Mouse (Mus musculus): ENCODE measurements around the gene Enox1. TPM values are rescaled to one million over a fixed set of nuclear protein-coding genes. Genes with fewer than 3 reads are reported as not detected.
A peak's percentile ranks its signal among the peaks of the same experiment; 100 is the strongest.

The Enox1 gene
- polyA plus RNA-seq, 1 experiment from 2014 or later, result 19.8 TPM

DNA sequence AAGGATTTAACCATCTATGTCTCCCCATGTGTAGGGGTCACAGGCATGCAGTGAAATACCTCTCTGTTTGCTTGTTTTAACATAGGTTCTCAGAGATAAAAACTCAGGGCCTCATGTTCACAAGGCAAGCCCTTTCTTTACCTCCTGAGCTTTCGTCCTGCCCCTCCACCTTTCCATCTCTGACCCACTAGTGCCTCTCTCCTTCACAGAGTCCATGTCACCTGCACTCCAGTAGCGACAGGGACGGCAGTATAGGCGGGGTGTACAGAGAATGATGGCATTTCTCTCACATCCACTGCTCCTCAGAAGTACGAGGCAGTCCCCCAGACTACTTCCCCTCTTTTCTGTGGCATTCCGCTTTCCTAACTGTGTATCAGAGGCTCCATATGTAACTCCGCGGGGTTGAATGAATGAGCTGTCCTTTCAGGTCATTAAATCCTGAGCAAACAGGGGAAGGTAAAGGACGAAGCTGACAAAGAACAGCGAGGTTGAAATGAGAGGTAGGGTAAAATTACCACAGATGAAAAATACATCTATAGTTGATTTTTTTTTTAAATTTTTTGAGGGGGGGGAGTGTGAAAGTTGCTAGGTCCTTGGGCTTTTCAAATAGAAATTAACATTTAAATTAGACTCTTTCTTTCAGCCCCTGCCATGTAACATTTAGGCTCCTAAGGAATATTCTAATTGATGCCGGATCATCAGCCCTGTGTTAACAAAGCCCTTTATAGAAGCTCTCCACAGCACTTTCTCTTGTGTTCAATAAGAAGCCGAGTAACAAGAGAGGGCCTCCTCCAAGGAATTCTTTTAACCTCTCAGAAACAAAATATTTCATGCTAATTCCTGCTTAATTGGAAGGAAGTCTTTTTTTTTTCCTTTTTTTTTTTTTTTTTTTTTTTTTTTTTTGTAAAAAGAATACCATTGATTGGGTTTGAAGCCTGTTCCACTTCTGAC is 470.3 kb downstream of the Enox1 start:
- Histone ChIP-seq H3K4me2 (replicated peaks) (no peak overlapping the region), H3K4me3 (replicated peaks) (no peak overlapping the region), H3K4me1 (no peaks in the 10 kb centered on the region), H3K27ac (replicated peaks) (no peak overlapping the region), H3K36me3 (no peaks in the 10 kb centered on the region), H3K9ac (no peak overlapping the region), H3K27me3 (no peaks in the 10 kb centered on the region), H3K9me3 (replicated peaks) (no peaks in the 10 kb centered on the region)
- WGBS, result 62% methylated on average over 12 of the region's 12 CpGs
- no peak for ATAC-seq (ENCODE audit: insufficient number of reproducible peaks, low FRiP score, low TSS enrichment, low read depth)

DNA sequence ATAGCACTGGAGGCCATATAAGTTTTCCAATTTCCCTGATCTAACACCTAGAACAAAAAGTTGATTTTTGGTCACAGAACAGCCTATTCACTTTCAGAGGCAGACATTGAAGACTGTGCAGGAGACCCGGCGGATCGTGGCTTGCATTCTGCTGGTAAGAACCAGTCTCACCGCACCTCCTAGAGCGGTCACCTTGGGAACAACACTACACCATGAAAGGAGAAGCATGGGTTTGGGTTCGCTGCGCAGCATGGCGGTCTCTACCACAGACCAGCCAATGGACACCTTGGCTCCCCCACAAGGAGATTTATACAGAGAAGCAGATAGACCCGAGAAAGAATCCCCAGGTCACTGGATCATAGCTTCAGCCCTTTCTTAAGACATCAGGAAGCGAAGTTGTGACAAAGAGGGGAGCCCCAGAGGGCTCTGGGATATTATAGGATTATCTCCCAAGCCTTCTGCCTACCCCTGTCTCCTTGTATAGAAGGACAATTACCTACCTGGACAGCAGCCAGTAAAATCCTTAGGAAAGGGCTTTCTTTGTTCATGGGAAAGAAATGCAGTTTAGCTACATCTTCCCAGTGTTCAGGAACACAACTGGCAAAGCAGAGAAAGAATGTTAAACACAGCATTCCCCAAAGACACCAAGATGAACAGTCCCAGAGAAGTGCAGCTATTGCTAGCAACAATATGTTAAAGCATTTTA is 476.1 kb downstream of the Enox1 start:
- H3K9me3 ChIP-seq (replicated peaks), result no peaks in the 10 kb centered on the region
- ATAC-seq (ENCODE audit: insufficient number of reproducible peaks, low FRiP score, low TSS enrichment, low read depth), result no peak
- no peak overlapping the region for H3K9ac ChIP-seq
- no peak overlapping the region for H3K4me2 ChIP-seq (replicated peaks)
- peak overlapping the region; percentile 77 for H3K27ac ChIP-seq (replicated peaks)
- H3K27me3 ChIP-seq, result no peaks in the 10 kb centered on the region
- no peak overlapping the region for H3K4me3 ChIP-seq (replicated peaks)
- 82% methylated on average over 10 of the region's 10 CpGs for WGBS
- H3K4me1 ChIP-seq, result peaks cover 34% of the 10 kb centered on the region
- no peaks in the 10 kb centered on the region for H3K36me3 ChIP-seq

DNA sequence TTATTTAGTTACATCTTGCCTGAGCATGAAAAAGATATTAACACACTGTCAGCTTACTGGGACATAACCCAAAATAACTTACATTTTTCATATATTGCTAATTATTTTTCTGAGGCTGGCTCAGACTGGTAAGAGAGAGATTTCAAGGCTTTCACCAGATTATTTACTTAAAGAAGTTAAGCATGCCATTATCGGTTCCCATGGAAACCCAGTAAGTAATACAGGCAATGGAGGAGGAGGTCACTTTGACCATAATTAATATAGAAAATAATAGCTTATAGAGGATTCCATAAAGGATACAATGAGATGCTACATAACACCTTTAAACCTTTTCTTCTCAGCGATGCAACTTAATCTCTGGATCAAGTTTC is 476.6 kb downstream of the Enox1 start:
- Histone ChIP-seq H3K27me3 (no peaks in the 10 kb centered on the region), H3K27ac (replicated peaks) (peak overlapping the region; percentile 77), H3K9ac (no peak overlapping the region), H3K9me3 (replicated peaks) (no peaks in the 10 kb centered on the region), H3K36me3 (no peaks in the 10 kb centered on the region), H3K4me3 (replicated peaks) (no peak overlapping the region), H3K4me2 (replicated peaks) (no peak overlapping the region), H3K4me1 (peaks cover 34% of the 10 kb centered on the region)
- ATAC-seq (ENCODE audit: insufficient number of reproducible peaks, low FRiP score, low TSS enrichment, low read depth), result no peak
- 31% methylated on average over 2 of the region's 2 CpGs for WGBS

DNA sequence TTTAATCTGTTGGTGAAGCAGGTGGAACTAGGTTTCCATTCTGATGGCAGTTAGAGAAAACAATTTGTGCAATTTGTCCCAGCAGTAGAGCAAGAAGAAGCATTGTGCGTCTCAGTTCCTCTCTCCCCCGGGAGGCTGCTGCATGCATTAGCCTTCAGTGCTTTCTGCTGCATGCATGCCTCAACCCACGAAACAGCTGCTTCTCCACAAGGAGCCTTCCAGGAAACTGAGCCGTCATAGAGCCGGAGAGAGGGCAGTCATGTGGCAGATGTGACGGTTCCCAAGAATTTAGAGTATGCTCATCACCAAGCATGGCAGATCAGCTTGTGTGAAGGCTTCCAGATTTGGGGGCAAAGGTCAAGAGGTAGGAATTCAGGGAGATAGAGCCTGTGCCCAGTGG is 480.4 kb downstream of the Enox1 start:
- H3K36me3 ChIP-seq, result no peaks in the 10 kb centered on the region
- H3K4me3 ChIP-seq (replicated peaks), result no peak overlapping the region
- H3K9ac ChIP-seq, result no peak overlapping the region
- no peak overlapping the region for H3K27ac ChIP-seq (replicated peaks)
- WGBS, result 27% methylated on average over 6 of the region's 6 CpGs
- H3K4me1 ChIP-seq, result peaks cover 34% of the 10 kb centered on the region
- H3K4me2 ChIP-seq (replicated peaks), result no peak overlapping the region
- no peak for ATAC-seq (ENCODE audit: insufficient number of reproducible peaks, low FRiP score, low TSS enrichment, low read depth)
- H3K27me3 ChIP-seq, result no peaks in the 10 kb centered on the region
- no peaks in the 10 kb centered on the region for H3K9me3 ChIP-seq (replicated peaks)

GRCm38 (mm10) chr14:77638148-77638547 is 481.6 kb downstream of the Enox1 start:
- H3K27me3 ChIP-seq, result no peaks in the 10 kb centered on the region
- H3K9ac ChIP-seq, result no peak overlapping the region
- H3K4me3 ChIP-seq (replicated peaks), result no peak overlapping the region
- WGBS, result 45% methylated on average over 3 of the region's 3 CpGs
- H3K9me3 ChIP-seq (replicated peaks), result no peaks in the 10 kb centered on the region
- H3K4me1 ChIP-seq, result peaks cover 23% of the 10 kb centered on the region; the same call in 1 of the 2 replicates
- no peak overlapping the region for H3K27ac ChIP-seq (replicated peaks)
- no peak for ATAC-seq (ENCODE audit: insufficient number of reproducible peaks, low FRiP score, low TSS enrichment, low read depth)
- no peak overlapping the region for H3K4me2 ChIP-seq (replicated peaks)
- no peaks in the 10 kb centered on the region for H3K36me3 ChIP-seq

DNA sequence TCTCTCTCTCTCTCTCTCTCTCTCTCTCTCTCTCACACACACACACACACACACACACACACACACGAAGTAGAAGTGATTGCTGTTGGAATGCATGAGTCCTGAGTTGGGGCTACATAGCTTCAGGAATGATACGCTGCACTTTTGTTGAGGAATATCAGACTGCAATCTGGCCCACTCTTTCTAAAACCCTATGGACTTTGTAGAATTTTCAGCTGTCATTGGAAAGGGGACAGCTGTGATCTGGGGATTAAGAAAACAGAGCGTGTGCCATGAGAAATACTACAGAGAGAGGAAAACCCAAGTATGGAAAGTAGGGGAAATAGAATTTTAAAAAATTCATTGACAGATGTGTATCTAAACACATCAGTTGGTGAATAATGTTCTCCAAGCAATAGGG is 482.1 kb downstream of the Enox1 start:
- no peak overlapping the region for H3K27ac ChIP-seq (replicated peaks)
- ATAC-seq (ENCODE audit: insufficient number of reproducible peaks, low FRiP score, low TSS enrichment, low read depth), result no peak
- H3K9me3 ChIP-seq (replicated peaks), result no peaks in the 10 kb centered on the region
- WGBS, result 67% methylated on average over 3 of the region's 3 CpGs
- H3K4me2 ChIP-seq (replicated peaks), result no peak overlapping the region
- no peak overlapping the region for H3K9ac ChIP-seq
- H3K4me1 ChIP-seq, result peaks cover 19% of the 10 kb centered on the region; the same call in 1 of the 2 replicates
- H3K4me3 ChIP-seq (replicated peaks), result no peak overlapping the region
- H3K36me3 ChIP-seq, result no peaks in the 10 kb centered on the region
- H3K27me3 ChIP-seq, result no peaks in the 10 kb centered on the region

DNA sequence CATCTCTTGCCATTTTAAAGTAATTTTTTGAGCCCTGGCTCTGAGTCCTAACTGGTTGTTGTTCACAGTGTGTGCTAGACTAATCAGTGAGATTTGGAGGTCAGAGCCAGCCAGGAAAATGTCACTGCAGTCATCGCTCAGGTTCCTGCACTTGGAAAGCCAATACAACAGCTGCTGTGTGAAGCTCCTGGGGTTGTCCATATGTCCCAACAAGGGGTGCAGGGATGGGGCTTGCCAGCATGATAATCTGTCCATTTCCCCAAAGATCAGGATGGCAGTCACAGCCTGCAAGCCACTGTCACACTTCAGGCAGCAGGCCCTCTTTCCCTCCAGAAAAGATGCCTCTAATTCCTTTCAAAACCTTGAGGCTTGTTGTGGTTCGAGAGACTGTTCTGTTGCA is 483.0 kb downstream of the Enox1 start:
- no peak overlapping the region for H3K27ac ChIP-seq (replicated peaks)
- peaks cover 14% of the 10 kb centered on the region; the same call in 1 of the 2 replicates for H3K4me1 ChIP-seq
- H3K9me3 ChIP-seq (replicated peaks), result no peaks in the 10 kb centered on the region
- WGBS, result 60% methylated on average over 2 of the region's 2 CpGs
- no peak for ATAC-seq (ENCODE audit: insufficient number of reproducible peaks, low FRiP score, low TSS enrichment, low read depth)
- H3K9ac ChIP-seq, result no peak overlapping the region
- no peak overlapping the region for H3K4me3 ChIP-seq (replicated peaks)
- H3K36me3 ChIP-seq, result no peaks in the 10 kb centered on the region
- no peak overlapping the region for H3K4me2 ChIP-seq (replicated peaks)
- no peaks in the 10 kb centered on the region for H3K27me3 ChIP-seq

- Histone ChIP-seq H3K27me3 (no peaks in the 10 kb centered on the region), H3K4me3 (replicated peaks) (no peak overlapping the region), H3K9ac (no peak overlapping the region), H3K9me3 (replicated peaks) (no peaks in the 10 kb centered on the region), H3K27ac (replicated peaks) (no peak overlapping the region), H3K36me3 (no peaks in the 10 kb centered on the region), H3K4me1 (no peaks in the 10 kb centered on the region), H3K4me2 (replicated peaks) (no peak overlapping the region)
- WGBS, result 68% methylated on average over 6 of the region's 6 CpGs
- ATAC-seq (ENCODE audit: insufficient number of reproducible peaks, low FRiP score, low TSS enrichment, low read depth), result no peak
Observed at GRCm38 (mm10) chr14:77642314-77642713, 485.8 kb downstream of the Enox1 start.

DNA sequence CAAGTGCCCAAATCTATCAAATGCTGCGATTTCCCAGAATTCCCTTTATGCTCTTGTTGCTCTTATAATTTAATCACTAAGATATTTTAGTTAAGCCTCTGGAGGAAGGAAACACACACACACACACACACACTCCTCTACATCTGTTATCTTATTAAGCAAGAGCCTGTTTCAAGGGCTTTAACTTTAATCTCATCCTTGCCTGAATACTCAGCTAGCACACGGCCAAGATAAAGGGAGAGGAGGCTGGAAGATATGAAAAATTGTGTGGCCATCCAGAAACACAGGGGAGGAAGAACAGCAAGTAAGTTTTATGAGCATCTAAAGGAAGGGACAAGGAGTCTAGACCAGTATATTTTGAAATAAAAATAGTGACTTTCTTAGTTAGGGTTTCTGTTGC is 489.6 kb downstream of the Enox1 start:
- Histone ChIP-seq H3K36me3 (no peaks in the 10 kb centered on the region), H3K4me3 (replicated peaks) (no peak overlapping the region), H3K4me2 (replicated peaks) (no peak overlapping the region), H3K9me3 (replicated peaks) (no peaks in the 10 kb centered on the region), H3K9ac (no peak overlapping the region), H3K4me1 (no peaks in the 10 kb centered on the region), H3K27me3 (no peaks in the 10 kb centered on the region), H3K27ac (replicated peaks) (no peak overlapping the region)
- 75% methylated on average over 2 of the region's 2 CpGs for WGBS
- ATAC-seq (ENCODE audit: insufficient number of reproducible peaks, low FRiP score, low TSS enrichment, low read depth), result no peak

- Histone ChIP-seq H3K4me2 (replicated peaks) (no peak overlapping the region), H3K9me3 (replicated peaks) (no peaks in the 10 kb centered on the region), H3K27ac (replicated peaks) (no peak overlapping the region), H3K36me3 (no peaks in the 10 kb centered on the region), H3K9ac (no peak overlapping the region), H3K27me3 (no peaks in the 10 kb centered on the region), H3K4me1 (no peaks in the 10 kb centered on the region), H3K4me3 (replicated peaks) (no peak overlapping the region)
- WGBS, result 94% methylated on average over 6 of the region's 6 CpGs
- ATAC-seq (ENCODE audit: insufficient number of reproducible peaks, low FRiP score, low TSS enrichment, low read depth), result no peak
Observed at GRCm38 (mm10) chr14:77647017-77647416, 490.5 kb downstream of the Enox1 start.

DNA sequence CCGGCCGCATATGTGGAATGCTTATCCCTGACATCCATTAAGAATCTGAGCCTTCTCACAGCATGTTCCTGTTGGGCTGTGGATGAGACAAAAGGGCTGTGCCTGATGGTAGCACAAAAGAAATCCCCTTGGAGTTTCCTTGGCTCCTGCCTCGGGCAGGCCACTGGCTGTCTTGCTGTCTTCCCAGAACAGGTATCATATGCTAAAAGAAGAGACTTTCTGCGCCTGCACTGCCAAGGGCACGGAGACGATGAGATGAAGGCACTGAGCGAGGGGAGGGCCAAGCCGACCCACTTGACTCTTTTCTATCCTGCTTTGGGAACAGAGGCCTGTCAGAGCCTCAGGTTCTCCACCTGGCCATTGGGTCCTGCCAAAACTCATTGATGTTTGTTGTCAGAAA is 491.7 kb downstream of the Enox1 start:
- no peaks in the 10 kb centered on the region for H3K27me3 ChIP-seq
- H3K4me2 ChIP-seq (replicated peaks), result no peak overlapping the region
- WGBS, result 71% methylated on average over 8 of the region's 8 CpGs
- no peaks in the 10 kb centered on the region for H3K9me3 ChIP-seq (replicated peaks)
- H3K36me3 ChIP-seq, result no peaks in the 10 kb centered on the region
- H3K4me1 ChIP-seq, result no peaks in the 10 kb centered on the region
- no peak for ATAC-seq (ENCODE audit: insufficient number of reproducible peaks, low FRiP score, low TSS enrichment, low read depth)
- H3K9ac ChIP-seq, result no peak overlapping the region
- H3K4me3 ChIP-seq (replicated peaks), result no peak overlapping the region
- H3K27ac ChIP-seq (replicated peaks), result no peak overlapping the region

All from embryonic facial prominence, embryonic 15.5 days (tissue).